Mouse (Mus musculus) forebrain, embryonic 16.5 days (tissue): ENCODE measurements around the gene Ncoa3. TPM values are rescaled to one million over a fixed set of nuclear protein-coding genes. Genes with fewer than 3 reads are reported as not detected.

Experiments used
- ATAC-seq: fragments of 200-750 bp; cut with Nextera tagmentation; 2 replicates; pipeline ENCODE4 v1.8.0; 2017; ENCODE audit warnings: mild to moderate bottlenecking, moderate library complexity
- H3K27ac ChIP-seq: fragments of 300-500 bp; sonication (generic); 2 replicates; pipeline ENCODE4 v1.5.1; 2014; ENCODE audit warnings: low read length, control low read depth
- H3K27me3 ChIP-seq: fragments of 300-500 bp; sonication (generic); replicated peaks from 2 replicates; pipeline ENCODE4 v1.6.1; 2014; ENCODE audit warnings: low read length; ENCODE audit not compliant: control insufficient read depth, insufficient read depth
- H3K36me3 ChIP-seq: fragments of 300-500 bp; sonication (generic); 2 replicates; pipeline ENCODE4 v1.6.1; 2014; ENCODE audit not compliant: control insufficient read depth, insufficient read depth
- H3K4me1 ChIP-seq: fragments of 300-500 bp; sonication (generic); replicated peaks from 2 replicates; pipeline ENCODE4 v1.6.1; 2014; ENCODE audit warnings: low read length; ENCODE audit not compliant: control insufficient read depth, insufficient read depth
- H3K4me2 ChIP-seq: fragments of 300-500 bp; sonication (generic); 2 replicates; pipeline ENCODE4 v1.6.1; 2014; ENCODE audit warnings: mild to moderate bottlenecking, low read length, control low read depth
- H3K4me3 ChIP-seq: fragments of 300-500 bp; sonication (generic); replicated peaks from 2 replicates; pipeline ENCODE4 v1.5.1; 2014; ENCODE audit warnings: mild to moderate bottlenecking, low read length, control low read depth
- H3K9ac ChIP-seq: fragments of 300-500 bp; sonication (generic); replicated peaks from 2 replicates; pipeline ENCODE4 v1.6.1; 2014; ENCODE audit warnings: low read depth, low read length, control low read depth
- H3K9me3 ChIP-seq: fragments of 300-500 bp; sonication (generic); 2 replicates; pipeline ENCODE4 v1.6.1; 2016; ENCODE audit warnings: low read length; ENCODE audit not compliant: control insufficient read depth
- WGBS: fragments of 180-500 bp; shearing (Covaris S2); extraction: QIAGEN DNeasy Blood & Tissue Kit; methylation state at CpG from one replicate; pipeline ENCODE4 v1.1.7; 2014; 5-methylcytosine and 5-hydroxymethylcytosine counted together
- polyA plus RNA-seq: library from polyadenylated mRNA; unstranded; fragments of >200 nt; fragmentation: Nextera tagmentation; extraction: Ambion mirVana; gene quantifications from 2 replicates; pipeline ENCODE4 v1.2.1, GENCODE M21; 2015

Ncoa3 gene
- polyA plus RNA-seq, 1 experiment from 2014 or later = 11.3 TPM

DNA sequence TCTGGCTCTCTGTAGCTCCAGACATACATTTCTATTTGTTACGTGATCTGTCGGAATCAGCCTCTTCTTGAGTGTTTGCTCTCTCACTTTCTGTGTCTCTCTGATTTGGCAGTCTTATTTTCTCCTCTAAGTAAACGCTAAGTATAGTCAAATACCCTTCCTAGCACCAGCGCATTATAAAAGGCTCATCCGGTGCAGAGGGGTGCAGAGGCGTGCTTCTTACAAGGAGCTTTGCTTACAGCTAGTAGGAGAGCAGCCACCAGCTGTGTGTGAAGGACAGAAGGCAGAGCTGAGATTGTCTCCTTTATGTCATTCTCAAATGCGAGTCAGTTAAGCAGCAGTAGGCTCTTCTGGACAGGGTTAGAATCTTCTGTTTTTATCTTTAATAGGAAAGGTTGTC lies 59.5 kb downstream of the Ncoa3 start:
- Histone ChIP-seq H3K27me3 (no peaks in the 10 kb centered on the region), H3K4me3 (no peak overlapping the region), H3K36me3 (peaks cover 9% of the 10 kb centered on the region), H3K9ac (no peak overlapping the region), H3K4me2 (no peak overlapping the region), H3K4me1 (no peaks in the 10 kb centered on the region), H3K27ac (no peak overlapping the region), H3K9me3 (no peaks in the 10 kb centered on the region)
- 92% methylated on average over 7 of the region's 7 CpGs for WGBS
- no peak for ATAC-seq

DNA sequence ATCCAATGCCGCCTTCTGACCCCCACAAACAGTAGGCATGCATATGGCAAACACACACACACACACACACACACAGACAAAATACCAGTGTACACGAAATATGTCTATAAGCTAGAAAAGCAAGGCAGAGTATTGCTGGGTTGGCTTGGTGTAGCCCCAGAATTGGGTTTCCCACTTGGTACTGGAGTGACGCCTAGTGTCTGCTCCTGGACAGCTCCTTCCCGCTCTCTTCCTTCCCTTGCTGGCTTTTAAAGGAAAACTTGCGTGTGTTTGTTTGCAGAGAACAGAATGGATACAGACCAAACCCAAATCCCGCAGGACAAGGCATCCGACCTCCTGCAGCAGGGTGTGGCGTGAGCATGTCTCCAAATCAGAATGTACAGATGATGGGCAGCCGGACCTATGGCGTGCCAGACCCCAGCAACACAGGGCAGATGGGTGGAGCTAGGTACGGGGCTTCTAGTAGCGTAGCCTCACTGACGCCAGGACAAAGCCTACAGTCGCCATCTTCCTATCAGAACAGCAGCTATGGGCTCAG lies 61.6 kb downstream of the Ncoa3 start:
- WGBS = 92% methylated on average over 14 of the region's 14 CpGs
- Histone ChIP-seq H3K4me3 (no peak overlapping the region), H3K9ac (no peak overlapping the region), H3K27ac (no peak overlapping the region), H3K4me2 (no peak overlapping the region), H3K9me3 (no peaks in the 10 kb centered on the region), H3K27me3 (no peaks in the 10 kb centered on the region), H3K36me3 (peaks cover 5% of the 10 kb centered on the region; the same call in 1 of the 2 replicates), H3K4me1 (no peaks in the 10 kb centered on the region)
- no peak for ATAC-seq

DNA sequence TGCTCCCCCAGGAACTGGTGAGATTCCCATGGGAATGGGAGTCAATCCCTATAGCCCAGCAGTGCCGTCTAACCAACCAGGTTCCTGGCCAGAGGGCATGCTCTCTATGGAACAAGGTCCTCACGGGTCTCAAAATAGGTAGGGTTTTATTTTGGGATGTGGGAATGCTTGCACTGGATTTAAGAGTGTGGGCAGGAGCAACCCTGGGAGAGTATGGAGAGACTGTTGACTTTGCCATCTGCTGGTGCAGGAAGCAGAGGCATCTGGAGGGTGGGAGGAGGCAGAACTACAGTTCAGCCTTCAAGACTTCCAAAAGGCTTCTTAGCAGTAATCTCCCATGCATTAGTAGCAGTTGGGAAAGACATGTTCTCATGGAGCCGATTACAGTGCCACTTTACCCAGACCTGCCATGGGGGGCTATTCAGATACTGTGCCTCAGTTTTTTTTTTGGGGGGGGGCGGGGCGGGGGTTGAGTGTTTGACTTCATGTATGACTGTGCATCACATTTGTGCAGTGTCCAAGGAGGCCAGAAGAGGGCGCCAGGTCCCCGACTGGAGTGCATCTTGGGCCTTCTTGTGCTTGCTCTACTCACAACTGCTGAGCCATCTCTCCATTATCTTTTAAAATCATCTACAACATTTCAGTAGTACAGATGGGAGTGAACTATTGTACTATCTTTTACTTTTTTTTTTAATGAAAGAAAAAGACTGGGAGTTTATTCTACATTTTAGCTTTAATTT lies 67.4 kb downstream of the Ncoa3 start:
- H3K36me3 ChIP-seq = peaks cover 4% of the 10 kb centered on the region; the same call in 1 of the 2 replicates
- no peaks in the 10 kb centered on the region for H3K9me3 ChIP-seq
- H3K27ac ChIP-seq = no peak overlapping the region
- no peaks in the 10 kb centered on the region for H3K4me1 ChIP-seq
- ATAC-seq = no peak
- no peaks in the 10 kb centered on the region for H3K27me3 ChIP-seq
- 73% methylated on average over 7 of the region's 7 CpGs for WGBS
- H3K4me3 ChIP-seq = no peak overlapping the region
- H3K9ac ChIP-seq = no peak overlapping the region
- no peak overlapping the region for H3K4me2 ChIP-seq

DNA sequence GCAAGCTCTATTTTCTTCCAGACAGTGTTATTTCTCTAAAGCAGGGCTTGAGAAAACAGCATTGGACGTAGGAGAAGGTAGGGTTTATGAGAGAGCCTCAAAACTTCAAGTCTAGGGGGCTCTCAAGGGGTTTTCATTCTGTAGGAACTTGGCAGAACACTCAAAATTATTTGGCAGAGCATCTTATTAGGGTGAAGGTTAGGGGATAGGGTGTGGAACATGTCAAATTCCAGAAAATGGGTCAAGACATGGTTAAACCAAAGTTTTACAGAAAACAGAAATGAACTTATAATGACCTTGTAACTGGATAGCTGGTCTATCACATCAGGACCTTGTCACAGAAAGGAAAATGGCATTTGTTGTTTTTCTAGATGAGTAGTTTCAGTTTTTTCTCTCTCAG lies 69.6 kb downstream of the Ncoa3 start:
- H3K9ac ChIP-seq = no peak overlapping the region
- H3K4me1 ChIP-seq = no peaks in the 10 kb centered on the region
- 92% methylated on average over 1 of the region's 1 CpGs for WGBS
- no peak overlapping the region for H3K4me2 ChIP-seq
- no peak overlapping the region for H3K27ac ChIP-seq
- H3K36me3 ChIP-seq = peaks cover 10% of the 10 kb centered on the region
- no peak overlapping the region for H3K4me3 ChIP-seq
- no peaks in the 10 kb centered on the region for H3K9me3 ChIP-seq
- no peaks in the 10 kb centered on the region for H3K27me3 ChIP-seq
- no peak for ATAC-seq

DNA sequence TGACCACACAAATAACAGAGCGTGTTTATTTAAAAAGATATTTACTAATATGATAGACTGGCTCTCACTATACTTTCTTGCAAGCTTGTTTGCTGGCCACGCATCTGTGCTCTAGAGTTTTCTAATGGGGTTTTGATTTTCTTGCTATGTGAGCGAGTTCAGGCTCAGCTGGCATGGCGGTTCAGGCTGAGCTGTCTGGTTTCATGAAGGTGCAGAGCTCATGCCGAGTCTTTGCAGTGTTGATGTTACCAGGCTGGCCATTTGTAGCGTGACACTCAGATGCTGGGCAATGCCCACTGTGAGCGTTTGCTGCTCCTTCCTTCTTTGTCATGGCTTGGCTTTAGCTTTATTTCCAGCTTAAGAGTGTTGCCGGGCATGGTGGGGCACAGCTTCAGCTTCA lies 70.0 kb downstream of the Ncoa3 start:
- Histone ChIP-seq H3K27ac (no peak overlapping the region), H3K4me2 (no peak overlapping the region), H3K4me3 (no peak overlapping the region), H3K36me3 (peaks cover 10% of the 10 kb centered on the region), H3K4me1 (no peaks in the 10 kb centered on the region), H3K9ac (no peak overlapping the region), H3K9me3 (no peaks in the 10 kb centered on the region), H3K27me3 (no peaks in the 10 kb centered on the region)
- ATAC-seq = no peak
- WGBS = 92% methylated on average over 8 of the region's 8 CpGs

DNA sequence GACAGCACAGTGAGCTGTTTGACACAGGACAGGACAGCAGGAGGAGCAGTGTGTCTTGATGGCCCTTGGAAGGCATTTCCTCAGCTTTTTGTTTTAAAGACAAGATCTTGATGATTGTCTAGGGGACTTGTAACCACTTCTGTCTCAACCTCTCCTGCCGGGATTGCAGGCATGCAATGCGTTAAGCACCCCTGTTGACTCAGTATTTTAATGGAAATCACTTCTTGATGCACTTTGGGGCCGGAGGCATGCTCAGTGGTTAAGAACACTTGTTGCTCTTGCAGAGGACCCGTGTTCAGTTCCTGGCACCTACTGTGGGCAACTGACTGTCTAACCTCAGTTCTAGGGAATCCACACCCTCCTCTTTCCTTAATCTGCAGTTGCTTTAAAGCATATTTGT lies 74.0 kb downstream of the Ncoa3 start:
- Histone ChIP-seq H3K4me2 (no peak overlapping the region), H3K4me1 (no peaks in the 10 kb centered on the region), H3K36me3 (peaks cover 25% of the 10 kb centered on the region), H3K4me3 (no peak overlapping the region), H3K27me3 (no peaks in the 10 kb centered on the region), H3K9ac (no peak overlapping the region), H3K9me3 (no peaks in the 10 kb centered on the region), H3K27ac (no peak overlapping the region)
- WGBS = 58% methylated on average over 4 of the region's 4 CpGs
- ATAC-seq = no peak

DNA sequence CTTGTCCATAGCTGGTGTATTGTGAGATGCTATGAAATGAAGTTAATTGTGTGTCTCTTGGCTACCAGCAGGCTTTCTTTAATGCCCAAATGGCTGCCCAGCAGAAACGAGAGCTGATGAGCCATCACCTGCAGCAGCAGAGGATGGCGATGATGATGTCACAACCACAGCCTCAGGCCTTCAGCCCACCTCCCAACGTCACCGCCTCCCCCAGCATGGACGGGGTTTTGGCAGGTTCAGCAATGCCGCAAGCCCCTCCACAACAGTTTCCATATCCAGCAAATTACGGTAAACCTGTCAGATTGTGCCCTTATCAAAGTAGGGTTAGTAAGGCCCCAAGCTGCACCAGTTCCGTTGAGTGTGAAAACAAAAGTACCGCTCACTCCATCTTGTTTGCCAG lies 75.8 kb downstream of the Ncoa3 start:
- ATAC-seq = no peak
- no peak overlapping the region for H3K27ac ChIP-seq
- H3K4me3 ChIP-seq = no peak overlapping the region
- WGBS = 86% methylated on average over 9 of the region's 9 CpGs
- peaks cover 25% of the 10 kb centered on the region for H3K36me3 ChIP-seq
- H3K9me3 ChIP-seq = no peaks in the 10 kb centered on the region
- H3K4me1 ChIP-seq = no peaks in the 10 kb centered on the region
- no peak overlapping the region for H3K4me2 ChIP-seq
- no peaks in the 10 kb centered on the region for H3K27me3 ChIP-seq
- H3K9ac ChIP-seq = no peak overlapping the region

DNA sequence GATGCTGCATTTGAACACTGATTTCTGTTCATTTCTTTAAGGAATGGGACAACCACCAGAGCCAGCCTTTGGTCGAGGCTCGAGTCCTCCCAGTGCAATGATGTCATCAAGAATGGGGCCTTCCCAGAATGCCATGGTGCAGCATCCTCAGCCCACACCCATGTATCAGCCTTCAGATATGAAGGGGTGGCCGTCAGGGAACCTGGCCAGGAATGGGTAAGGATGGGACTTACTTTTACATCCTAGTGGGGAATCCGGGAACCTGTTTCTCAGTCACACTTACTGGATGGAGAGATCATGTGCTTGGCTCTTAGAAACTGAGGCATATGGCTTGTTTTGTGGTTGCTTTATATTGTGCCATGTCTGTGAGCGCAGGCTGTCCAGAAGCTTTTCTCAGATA lies 76.7 kb downstream of the Ncoa3 start:
- no peak overlapping the region for H3K9ac ChIP-seq
- WGBS = 78% methylated on average over 5 of the region's 5 CpGs
- peaks cover 25% of the 10 kb centered on the region for H3K36me3 ChIP-seq
- H3K9me3 ChIP-seq = no peaks in the 10 kb centered on the region
- H3K27me3 ChIP-seq = no peaks in the 10 kb centered on the region
- H3K4me1 ChIP-seq = no peaks in the 10 kb centered on the region
- no peak overlapping the region for H3K4me2 ChIP-seq
- H3K4me3 ChIP-seq = no peak overlapping the region
- no peak overlapping the region for H3K27ac ChIP-seq
- no peak for ATAC-seq

DNA sequence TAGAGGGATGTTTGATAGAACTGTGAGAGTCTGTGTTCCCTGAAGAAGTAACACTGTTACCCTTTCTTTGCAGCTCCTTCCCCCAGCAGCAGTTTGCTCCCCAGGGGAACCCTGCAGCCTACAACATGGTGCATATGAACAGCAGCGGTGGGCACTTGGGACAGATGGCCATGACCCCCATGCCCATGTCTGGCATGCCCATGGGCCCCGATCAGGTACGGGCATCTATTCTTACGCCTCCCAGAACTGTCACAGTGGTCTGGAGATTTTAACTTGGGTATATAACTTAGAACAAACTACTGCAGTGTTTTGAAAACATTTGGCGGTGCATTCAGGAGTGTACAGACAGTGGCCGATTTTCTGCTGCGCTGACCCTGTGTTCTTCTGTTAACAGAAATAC lies 77.3 kb downstream of the Ncoa3 start:
- 93% methylated on average over 7 of the region's 7 CpGs for WGBS
- no peaks in the 10 kb centered on the region for H3K4me1 ChIP-seq
- H3K9me3 ChIP-seq = no peaks in the 10 kb centered on the region
- peaks cover 23% of the 10 kb centered on the region for H3K36me3 ChIP-seq
- ATAC-seq = no peak
- no peak overlapping the region for H3K4me2 ChIP-seq
- no peak overlapping the region for H3K27ac ChIP-seq
- H3K9ac ChIP-seq = no peak overlapping the region
- no peaks in the 10 kb centered on the region for H3K27me3 ChIP-seq
- no peak overlapping the region for H3K4me3 ChIP-seq
